Mouse (Mus musculus) heart, embryonic 14.5 days (tissue): ENCODE data around the gene Defa33. TPM values are rescaled to one million over a fixed set of nuclear protein-coding genes. Genes with fewer than 3 reads are reported as not detected.
"Not testable (repeated sequence)": the region's sequence is repeated elsewhere in the genome, so short reads cannot be mapped to it uniquely, and the experiment has no call there.

Experiments used
- ATAC-seq: fragments of 200-750 bp; cut with Nextera tagmentation; 2 replicates; pipeline ENCODE4 v1.8.0; 2017; ENCODE audit warnings: low read depth, moderate TSS enrichment; ENCODE audit not compliant: insufficient number of reproducible peaks, insufficient read depth, low FRiP score
- H3K27ac ChIP-seq, 2 experiments: fragments of 200-500 bp in 1 of 2; fragments of 300-500 bp in 1 of 2; sonication (generic) in 1 of 2; replicated peaks in 1 of 2; 2 replicates each; pipeline ENCODE4 v1.5.1; 2012 to 2014; ENCODE audit warnings: low read depth in 2 of 2, low read length in 2 of 2, control low read depth in 1 of 2, mild to moderate bottlenecking in 1 of 2, mixed read lengths in 1 of 2; ENCODE audit not compliant: control insufficient read depth in 1 of 2, insufficient read depth in 1 of 2
- H3K27me3 ChIP-seq: fragments of 300-500 bp; sonication (generic); 2 replicates; pipeline ENCODE4 v1.6.1; 2014; ENCODE audit warnings: mild to moderate bottlenecking, low read length, control low read depth; ENCODE audit not compliant: control insufficient read depth, insufficient read depth
- H3K36me3 ChIP-seq: fragments of 300-500 bp; sonication (generic); 2 replicates; pipeline ENCODE4 v1.6.1; 2014; ENCODE audit warnings: mild to moderate bottlenecking, control low read depth, low read length, mixed read lengths; ENCODE audit not compliant: control insufficient read depth, insufficient read depth
- H3K4me1 ChIP-seq, 2 experiments: fragments of 200-500 bp in 1 of 2; fragments of 300-500 bp in 1 of 2; sonication (generic) in 1 of 2; 2 replicates each; pipeline ENCODE4 v1.6.1; 2012 to 2014; ENCODE audit warnings: low read length in 2 of 2, control low read depth in 1 of 2, mixed read lengths in 1 of 2; ENCODE audit not compliant: control insufficient read depth in 2 of 2, insufficient read depth in 2 of 2
- H3K4me2 ChIP-seq: fragments of 300-500 bp; sonication (generic); 2 replicates; pipeline ENCODE4 v1.6.1; 2014; ENCODE audit warnings: mild to moderate bottlenecking, low read length
- H3K4me3 ChIP-seq, 2 experiments: fragments of 200-500 bp in 1 of 2; fragments of 300-500 bp in 1 of 2; sonication (generic) in 1 of 2; 2 replicates each; pipeline ENCODE4 v1.5.1; 2012 to 2014; ENCODE audit warnings: low read length in 2 of 2, mild to moderate bottlenecking in 2 of 2, control low read depth in 1 of 2, low read depth in 1 of 2, moderate library complexity in 1 of 2; ENCODE audit not compliant: control insufficient read depth in 1 of 2, insufficient read depth in 1 of 2
- H3K9ac ChIP-seq: fragments of 300-500 bp; sonication (generic); 2 replicates; pipeline ENCODE4 v1.6.1; 2014; ENCODE audit warnings: mild to moderate bottlenecking, low read length
- H3K9me3 ChIP-seq: fragments of 300-500 bp; sonication (generic); 2 replicates; pipeline ENCODE4 v1.6.1; 2016; ENCODE audit warnings: low read length, control low read depth; ENCODE audit not compliant: control insufficient read depth
- WGBS: fragments of 180-500 bp; shearing (Covaris S2); extraction: QIAGEN DNeasy Blood & Tissue Kit; methylation state at CpG from one replicate; pipeline ENCODE4 v1.1.7; 2014; 5-methylcytosine and 5-hydroxymethylcytosine counted together
- polyA plus RNA-seq: library from polyadenylated mRNA; unstranded; fragments of >200 nt; fragmentation: Nextera tagmentation; extraction: Ambion mirVana; gene quantifications from 2 replicates; pipeline ENCODE4 v1.2.1, GENCODE M21; 2014

The Defa33 gene
- polyA plus RNA-seq = not detected in 2 replicates

GRCm38 (mm10) chr8:21391511-21391910 lies at the start of gene Defa33:
Gene Defa33, plus strand, starts transcription at chr8:21391811.
- not testable (repeated sequence) for H3K27me3 ChIP-seq, H3K4me3 ChIP-seq, H3K4me2 ChIP-seq, H3K9me3 ChIP-seq, H3K4me1 ChIP-seq, H3K36me3 ChIP-seq, H3K27ac ChIP-seq, ATAC-seq, H3K9ac ChIP-seq
- WGBS = no CpG with 5 or more reads among the region's 2 CpGs

GRCm38 (mm10) chr8:21378215-21378614 lies 13.4 kb upstream of the Defa33 start, which contains the start of gene Defa2:
Gene Defa2, plus strand, starts transcription at chr8:21378515.
- no CpG with 5 or more reads among the region's 2 CpGs for WGBS
- not testable (repeated sequence) for H3K9me3 ChIP-seq, H3K36me3 ChIP-seq, H3K4me1 ChIP-seq, H3K4me2 ChIP-seq, H3K9ac ChIP-seq, ATAC-seq, H3K4me3 ChIP-seq, H3K27me3 ChIP-seq, H3K27ac ChIP-seq

- not testable (repeated sequence) for H3K9ac ChIP-seq, H3K36me3 ChIP-seq, H3K27me3 ChIP-seq, ATAC-seq, H3K4me3 ChIP-seq, H3K9me3 ChIP-seq, H3K4me2 ChIP-seq, H3K4me1 ChIP-seq, H3K27ac ChIP-seq
- WGBS = no CpG with 5 or more reads among the region's 1 CpGs
Measured at GRCm38 (mm10) chr8:21427111-21427510, 35.5 kb downstream of the Defa33 start, which contains the start of gene Defa36. Gene Defa36, plus strand, starts transcription at chr8:21427411.

Other genes starting within 250 kb of the Defa33 start
- gene Defa22, start 229.5 kb upstream of the Defa33 start, polyA plus RNA-seq = not detected in 2 replicates
- not detected in 2 replicates for gene Defa31, start 200.2 kb upstream of the Defa33 start, polyA plus RNA-seq
- gene Gm15293, start 190.2 kb upstream of the Defa33 start, polyA plus RNA-seq = not detected in 2 replicates
- not detected in 2 replicates for gene Gm15292, start 142.1 kb upstream of the Defa33 start, polyA plus RNA-seq
- not detected in 2 replicates for gene Defa27, start 76.3 kb upstream of the Defa33 start, polyA plus RNA-seq
- gene Defa29, start 64.8 kb upstream of the Defa33 start, polyA plus RNA-seq = not detected in 2 replicates
- not detected in 2 replicates for gene Defa2, start 13.3 kb upstream of the Defa33 start, polyA plus RNA-seq
- gene Defa36, start 35.6 kb downstream of the Defa33 start, polyA plus RNA-seq = not detected in 2 replicates
- not detected in 2 replicates for gene Gm7849, start 64.7 kb downstream of the Defa33 start, polyA plus RNA-seq
- gene Defa20, start 117.4 kb downstream of the Defa33 start, polyA plus RNA-seq = not detected in 2 replicates
- not detected in 2 replicates for gene Defa32, start 137.2 kb downstream of the Defa33 start, polyA plus RNA-seq
- gene Defa37, start 173.6 kb downstream of the Defa33 start, polyA plus RNA-seq = not detected in 2 replicates
- gene Defa28, start 191.2 kb downstream of the Defa33 start, polyA plus RNA-seq = not detected in 2 replicates
- not detected in 2 replicates for gene Gm7861, start 202.7 kb downstream of the Defa33 start, polyA plus RNA-seq
- gene Defa26, start 226.4 kb downstream of the Defa33 start, polyA plus RNA-seq = not detected in 2 replicates